Mouse (Mus musculus) liver, postnatal 0 days (tissue): ENCODE data around the gene Vamp8. TPM values are rescaled to one million over a fixed set of nuclear protein-coding genes. Genes with fewer than 3 reads are reported as not detected.
A peak's percentile ranks its signal among the peaks of the same experiment; 100 is the strongest.

Experiments used
- ATAC-seq: fragments of 200-750 bp; cut with Nextera tagmentation; 2 replicates; pipeline ENCODE4 v1.8.0; 2017; ENCODE audit warnings: mild to moderate bottlenecking, moderate library complexity
- DNase-seq: peaks from one replicate; pipeline ENCODE4 v3.0.0-alpha.2; 2016
- H3K27ac ChIP-seq: fragments of 300-500 bp; sonication (generic); 2 replicates; pipeline ENCODE4 v1.5.1; 2014; ENCODE audit warnings: antibody characterized with exemption, moderate library complexity, mild to moderate bottlenecking, low read depth
- H3K27me3 ChIP-seq: fragments of 300-500 bp; sonication (generic); 2 replicates; pipeline ENCODE4 v1.6.1; 2014; ENCODE audit warnings: low read length, control low read depth, mixed read lengths; ENCODE audit not compliant: insufficient read depth
- H3K36me3 ChIP-seq: fragments of 300-500 bp; sonication (generic); replicated peaks from 2 replicates; pipeline ENCODE4 v1.6.1; 2014; ENCODE audit warnings: mild to moderate bottlenecking, control low read depth, low read length, moderate library complexity, mixed read lengths; ENCODE audit not compliant: insufficient read depth
- H3K4me1 ChIP-seq: fragments of 300-500 bp; sonication (generic); 2 replicates; pipeline ENCODE4 v1.6.1; 2014; ENCODE audit warnings: antibody characterized with exemption, mild to moderate bottlenecking, control low read depth; ENCODE audit not compliant: insufficient read depth
- H3K4me2 ChIP-seq: fragments of 300-500 bp; sonication (generic); 2 replicates; pipeline ENCODE4 v1.6.1; 2014; ENCODE audit warnings: low read depth, mild to moderate bottlenecking, low read length, moderate library complexity, mixed read lengths
- H3K4me3 ChIP-seq: fragments of 300-500 bp; sonication (generic); 2 replicates; pipeline ENCODE4 v1.5.1; 2014; ENCODE audit warnings: low read depth, low read length
- H3K9ac ChIP-seq: fragments of 300-500 bp; sonication (generic); replicated peaks from 2 replicates; pipeline ENCODE4 v1.6.1; 2014; ENCODE audit warnings: mild to moderate bottlenecking, moderate library complexity
- H3K9me3 ChIP-seq: fragments of 300-500 bp; sonication (generic); 2 replicates; pipeline ENCODE4 v1.6.1; 2016; ENCODE audit warnings: mild to moderate bottlenecking, control low read depth, low read length, mixed read lengths
- CTCF ChIP-seq: sonication (generic); IDR thresholded peaks from 2 replicates; pipeline ENCODE4 v1.5.1; 2016; ENCODE audit warnings: antibody characterized with exemption, low read depth
- EP300 ChIP-seq: IDR thresholded peaks from 2 replicates; pipeline ENCODE4 v1.6.1; 2016; ENCODE audit warnings: antibody characterized with exemption, low read depth, mild to moderate bottlenecking
- WGBS: fragments of 180-500 bp; shearing (Covaris S2); extraction: QIAGEN DNeasy Blood & Tissue Kit; methylation state at CpG from one replicate; pipeline ENCODE4 v1.1.7; 2014; ENCODE audit not compliant: insufficient replicate concordance; 5-methylcytosine and 5-hydroxymethylcytosine counted together
- polyA plus RNA-seq: library from polyadenylated mRNA; unstranded; fragments of >200 nt; fragmentation: Nextera tagmentation; extraction: Ambion mirVana; gene quantifications from 2 replicates; pipeline ENCODE4 v1.2.1, GENCODE M21; 2015

The Vamp8 gene
- polyA plus RNA-seq, 1 experiment from 2014 or later: 263 TPM

DNA sequence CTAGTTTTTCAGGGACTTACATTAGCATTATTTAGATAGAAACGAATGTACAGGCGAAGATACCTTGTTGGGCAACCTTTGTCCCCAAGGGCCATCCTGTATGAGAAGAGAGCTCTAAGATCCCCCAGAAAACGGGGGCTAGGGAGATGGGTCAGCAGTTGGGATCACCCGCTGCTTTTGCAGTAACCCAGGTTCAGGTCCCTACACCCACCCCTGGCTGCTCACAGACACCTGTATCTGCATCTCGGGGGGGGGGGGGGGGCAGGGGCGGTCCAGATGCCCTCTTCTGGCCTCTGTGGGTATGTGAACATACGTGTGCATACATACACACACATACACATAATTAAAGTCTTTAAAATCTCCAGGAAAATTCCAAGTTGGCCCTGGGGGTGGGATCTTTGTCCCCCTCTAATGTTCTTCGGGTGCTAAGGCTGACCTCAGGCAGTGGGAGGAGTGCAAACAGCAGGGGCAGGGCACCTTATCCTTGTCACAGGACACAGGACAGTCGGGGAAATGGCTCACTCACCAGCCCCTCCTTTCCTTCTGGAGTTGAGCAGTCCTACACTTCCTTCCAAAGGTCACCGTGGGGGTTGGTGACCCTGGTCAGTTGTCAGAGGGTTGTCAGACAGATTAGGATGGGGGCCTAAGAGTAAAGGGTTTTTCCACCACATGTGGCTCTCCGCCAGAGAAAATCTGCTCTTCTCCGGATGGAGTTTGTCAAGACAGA, 455 bp upstream of the Vamp8 start:
- 13% methylated on average over 12 of the region's 12 CpGs for WGBS
- Histone ChIP-seq H3K27me3 (no peaks in the 10 kb centered on the region), H3K36me3 (peaks cover 24% of the 10 kb centered on the region), H3K9me3 (no peaks in the 10 kb centered on the region), H3K4me3 (peak overlapping the region; percentile 64), H3K27ac (peak overlapping the region; percentile 98), H3K4me2 (peak overlapping the region; percentile 80), H3K9ac (peak overlapping the region; percentile 86), H3K4me1 (peaks cover 29% of the 10 kb centered on the region)
- peak; percentile 69 for DNase-seq
- TF ChIP-seq CTCF (peak; percentile 43), EP300 (peak; percentile 54)
- ATAC-seq: peak; percentile 43

DNA sequence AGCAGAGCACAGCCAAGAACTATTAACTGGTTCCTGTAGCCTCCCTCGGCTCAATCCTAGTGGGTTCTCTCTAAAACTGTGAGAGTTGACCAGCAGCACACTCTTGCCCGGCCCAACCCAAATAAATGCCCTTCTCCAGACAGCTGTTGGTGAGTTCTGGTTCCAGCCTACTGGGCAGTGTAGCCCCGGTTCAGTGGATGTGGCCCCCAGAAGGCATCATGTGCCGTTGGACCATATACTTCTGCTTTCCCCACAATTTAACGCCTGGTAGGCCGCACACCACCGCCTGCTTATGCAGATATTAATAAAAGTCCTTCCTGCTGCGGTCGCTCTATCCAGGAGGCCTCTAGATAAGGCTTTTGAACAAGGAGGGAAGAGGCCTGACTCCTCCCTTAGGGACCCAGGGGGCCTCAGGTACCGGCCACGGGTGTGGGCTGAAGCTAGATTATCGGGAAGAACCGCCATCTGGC, 997 bp downstream of the Vamp8 start:
- Histone ChIP-seq H3K27me3 (no peaks in the 10 kb centered on the region), H3K4me2 (peak overlapping the region; percentile 80), H3K27ac (peak overlapping the region; percentile 98), H3K36me3 (peaks cover 39% of the 10 kb centered on the region), H3K4me3 (peak overlapping the region; percentile 64), H3K9ac (peak overlapping the region; percentile 86), H3K9me3 (no peaks in the 10 kb centered on the region), H3K4me1 (peaks cover 29% of the 10 kb centered on the region)
- peak; percentile 79 for DNase-seq
- TF ChIP-seq CTCF (no peak), EP300 (peak; percentile 97)
- peak; percentile 86 for ATAC-seq
- 5% methylated on average over 13 of the region's 13 CpGs for WGBS

- 53% methylated on average over 6 of the region's 6 CpGs for WGBS
- TF ChIP-seq CTCF (no peak), EP300 (no peak)
These were observed 1.6 kb downstream of the Vamp8 start for GRCm38 (mm10) chr6:72388791-72389329.

DNA sequence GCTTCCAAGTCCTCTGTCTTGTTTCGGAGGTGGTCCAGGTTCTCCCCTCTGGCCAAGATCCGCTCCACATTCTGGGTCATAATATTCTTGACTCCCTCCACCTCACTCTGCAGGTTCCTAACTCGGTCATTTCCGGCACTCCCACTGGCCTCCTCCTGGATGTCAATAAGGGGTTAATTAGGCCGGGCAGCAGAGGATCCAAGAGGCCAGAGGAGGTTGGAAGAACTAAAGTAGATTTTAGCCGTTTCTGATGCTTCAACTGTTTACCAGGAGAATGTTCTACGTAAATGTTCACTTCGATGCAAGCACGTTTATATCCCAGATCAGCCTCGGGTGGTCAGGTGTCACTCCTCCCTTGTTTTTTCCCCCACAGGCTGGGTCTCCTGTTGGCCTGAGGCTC, 2.2 kb downstream of the Vamp8 start:
- Histone ChIP-seq H3K4me2 (peak overlapping the region; percentile 80), H3K9me3 (no peaks in the 10 kb centered on the region), H3K4me1 (peaks cover 35% of the 10 kb centered on the region), H3K4me3 (peak overlapping the region; percentile 64), H3K9ac (peak overlapping the region; percentile 86), H3K36me3 (peaks cover 44% of the 10 kb centered on the region), H3K27ac (peak overlapping the region; percentile 98), H3K27me3 (no peaks in the 10 kb centered on the region)
- WGBS: 62% methylated on average over 10 of the region's 10 CpGs
- DNase-seq (no peak), ATAC-seq (no peak)
- TF ChIP-seq EP300 (no peak), CTCF (no peak)

More at GRCm38 (mm10) chr6:72388791-72389329, 1.6 kb downstream of the Vamp8 start:
- DNase-seq (no peak), ATAC-seq (no peak)
- Histone ChIP-seq H3K27ac (peak overlapping the region; percentile 98), H3K9me3 (no peaks in the 10 kb centered on the region), H3K4me1 (peaks cover 31% of the 10 kb centered on the region), H3K9ac (peak overlapping the region; percentile 86), H3K4me3 (peak overlapping the region; percentile 64), H3K27me3 (no peaks in the 10 kb centered on the region), H3K36me3 (peaks cover 44% of the 10 kb centered on the region), H3K4me2 (peak overlapping the region; percentile 80)

DNA sequence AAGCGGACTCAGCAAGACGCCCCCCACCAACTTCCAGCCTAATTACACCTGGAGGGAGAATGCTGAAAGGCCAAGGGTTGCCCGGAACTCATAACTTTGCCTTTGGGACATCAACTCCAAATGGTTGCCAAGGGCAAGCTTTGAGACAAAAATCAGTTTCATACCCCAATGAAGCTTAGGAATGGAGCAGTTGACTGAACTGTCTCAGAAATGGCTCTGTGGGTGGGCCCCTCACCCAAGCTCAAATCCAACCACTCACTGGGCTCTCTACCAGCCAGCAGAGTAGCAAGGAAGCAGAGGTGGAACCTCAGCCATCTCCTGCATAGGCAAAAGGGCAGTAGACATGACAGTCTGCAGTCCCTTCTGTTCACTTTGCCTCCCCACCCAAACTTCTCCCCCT, 2.7 kb downstream of the Vamp8 start:
- Histone ChIP-seq H3K9ac (peak overlapping the region; percentile 86), H3K4me1 (peaks cover 36% of the 10 kb centered on the region), H3K4me3 (peak overlapping the region; percentile 64), H3K4me2 (peak overlapping the region; percentile 80), H3K27ac (peak overlapping the region; percentile 98), H3K9me3 (no peaks in the 10 kb centered on the region), H3K36me3 (peaks cover 44% of the 10 kb centered on the region), H3K27me3 (no peaks in the 10 kb centered on the region)
- no peak for ATAC-seq
- TF ChIP-seq EP300: no peak
- WGBS: 79% methylated on average over 3 of the region's 3 CpGs
- no peak for DNase-seq

- no peak overlapping the region for H3K27ac ChIP-seq
- no peaks in the 10 kb centered on the region for H3K9me3 ChIP-seq
- no peaks in the 10 kb centered on the region for H3K27me3 ChIP-seq
- DNase-seq (no peak), ATAC-seq (no peak)
- peaks cover 44% of the 10 kb centered on the region for H3K36me3 ChIP-seq
- WGBS: 92% methylated on average over 2 of the region's 2 CpGs
- H3K4me1 ChIP-seq: peaks cover 43% of the 10 kb centered on the region
- H3K4me3 ChIP-seq: no peak overlapping the region
- TF ChIP-seq CTCF (no peak), EP300 (no peak)
- no peak overlapping the region for H3K4me2 ChIP-seq
- H3K9ac ChIP-seq: no peak overlapping the region
These were observed 3.9 kb downstream of the Vamp8 start for GRCm38 (mm10) chr6:72386561-72386960.
